9 mouse cellular contexts compared by ENCODE assay signal in the genomic region with DNA sequence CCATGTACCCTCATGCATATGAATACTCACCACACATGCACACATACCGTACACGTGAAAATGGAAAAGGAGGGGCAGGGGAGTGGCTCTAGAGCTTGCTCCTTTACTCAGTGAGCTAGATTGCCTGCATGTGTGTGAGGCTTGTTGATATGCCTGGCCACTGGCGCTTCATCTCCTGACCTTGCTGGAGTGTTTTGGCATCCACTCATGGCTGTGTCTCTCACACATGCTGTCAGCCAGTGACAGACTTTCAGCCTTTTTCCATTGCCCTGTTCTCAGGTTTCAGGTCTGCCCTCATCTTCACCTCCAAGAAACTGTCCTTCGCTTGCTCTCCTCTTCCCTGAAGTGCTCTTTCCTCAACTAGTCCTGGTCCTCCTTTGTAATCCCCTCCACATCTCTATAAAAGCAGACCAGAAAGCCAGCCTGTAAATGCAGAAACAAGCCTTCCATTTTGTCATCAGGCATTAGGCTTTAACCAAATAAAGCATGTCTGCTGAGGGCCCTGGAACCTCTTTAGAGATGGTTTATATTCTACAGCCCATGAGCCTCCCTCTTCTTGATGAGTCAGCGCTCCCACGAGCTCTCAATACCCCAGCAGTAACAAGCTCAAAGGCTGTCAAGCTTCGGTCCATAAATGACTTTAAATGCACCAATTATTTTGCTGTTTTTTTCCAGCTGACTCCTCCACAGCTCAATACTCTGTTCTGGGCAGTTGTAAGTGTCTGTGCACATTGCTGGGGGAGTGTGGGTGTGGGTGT. TPM values are rescaled to one million over a fixed set of nuclear protein-coding genes. Genes with fewer than 3 reads are reported as not detected.
A peak's percentile ranks its signal among the peaks of the same experiment; 100 is the strongest.
DNase-seq lines count a peak whose midpoint lies in the region; ATAC-seq and TF ChIP-seq lines count a peak whose summit lies in the region.
"Had no signal": no experiment of that assay in that cellular context is flagged by ENCODE, and none has a peak within 500 bp of the region (broad histone marks: within the 10 kb centered on the region; RNA-seq: fewer than 3 reads in every experiment).

No protein-coding gene starts in this region.

- no peak overlapping the region for H3K4me3 ChIP-seq in kidney, postnatal 0 days (replicated peaks; ENCODE audit: low read depth, low read length)
- no peak overlapping the region for H3K4me3 ChIP-seq in embryonic facial prominence, embryonic 11.5 days (ENCODE audit: low read depth, low read length)
- H3K4me3 ChIP-seq: embryonic facial prominence, embryonic 15.5 days had no signal

- 0 out of 2 replicates have a peak overlapping the region, but pooled peaks have one; percentile 10 for H3K4me2 ChIP-seq in kidney, postnatal 0 days (ENCODE audit: low read length)
- no peak overlapping the region for H3K4me2 ChIP-seq in embryonic facial prominence, embryonic 11.5 days (ENCODE audit: low read depth, low read length)
- H3K4me2 ChIP-seq: embryonic facial prominence, embryonic 15.5 days had no signal

- 0 out of 2 replicates have a peak, but pooled peaks cover 2% of the 10 kb centered on the region for H3K4me1 ChIP-seq in kidney, postnatal 0 days (replicated peaks; ENCODE audit: insufficient read depth, low read length)
- H3K4me1 ChIP-seq in embryonic facial prominence, embryonic 11.5 days (ENCODE audit: control insufficient read depth, insufficient read depth, low read length), result peaks cover 2% of the 10 kb centered on the region; the same call in 1 of the 2 replicates

- DNase-seq in kidney, postnatal 0 days (ENCODE audit: low spot score), result peak; percentile 50
- no peak for DNase-seq in kidney, postnatal 25 days
- DNase-seq in embryonic facial prominence, embryonic 11.5 days (ENCODE audit: low spot score), result peak; percentile 14
- peak; percentile 49 for DNase-seq in heart, postnatal 4 days
- peak; percentile 34 for DNase-seq in skeletal muscle tissue, adult 2 months (ENCODE audit: low read depth, low spot score)
- DNase-seq in spleen, postnatal 36 days (ENCODE audit: low spot score in 2 of 2), result no peak

- H3K27ac ChIP-seq in kidney, postnatal 0 days, result no peak overlapping the region
- no peak overlapping the region for H3K27ac ChIP-seq in embryonic facial prominence, embryonic 11.5 days (replicated peaks; ENCODE audit: low read depth, low read length)
- H3K27ac ChIP-seq: embryonic facial prominence, embryonic 15.5 days had no signal

- TF ChIP-seq CTCF in kidney, postnatal 0 days (IDR thresholded peaks at IDR 0.05; ENCODE audit: low read depth), result no peak

- H3K36me3 ChIP-seq in kidney, postnatal 0 days (ENCODE audit: insufficient read depth, low read length), result no peaks in the 10 kb centered on the region
- no peaks in the 10 kb centered on the region for H3K36me3 ChIP-seq in embryonic facial prominence, embryonic 11.5 days (replicated peaks; ENCODE audit: control insufficient read depth, insufficient read depth, low read depth, low read length)
- H3K36me3 ChIP-seq: embryonic facial prominence, embryonic 15.5 days had no signal

- no peaks in the 10 kb centered on the region for H3K9me3 ChIP-seq in kidney, postnatal 0 days (replicated peaks; ENCODE audit: low read length)
- no peaks in the 10 kb centered on the region for H3K9me3 ChIP-seq in embryonic facial prominence, embryonic 11.5 days (replicated peaks; ENCODE audit: control insufficient read depth, low read length)
- H3K9me3 ChIP-seq: embryonic facial prominence, embryonic 15.5 days had no signal

- no peak overlapping the region for H3K9ac ChIP-seq in kidney, postnatal 0 days (ENCODE audit: low read depth, low read length)
- no peak overlapping the region for H3K9ac ChIP-seq in embryonic facial prominence, embryonic 11.5 days (replicated peaks; ENCODE audit: low read length)
- H3K9ac ChIP-seq: embryonic facial prominence, embryonic 15.5 days had no signal

- WGBS in kidney, postnatal 0 days, result 37% methylated on average over 7 of the region's 7 CpGs
- WGBS in embryonic facial prominence, embryonic 11.5 days, result 55% methylated on average over 7 of the region's 7 CpGs

- ATAC-seq in kidney, postnatal 0 days (replicated peaks; ENCODE audit: low FRiP score, low read depth), result no peak
- no peak for ATAC-seq in embryonic facial prominence, embryonic 11.5 days (replicated peaks; ENCODE audit: insufficient number of reproducible peaks, low FRiP score, low TSS enrichment, low read depth)
- no peak for ATAC-seq in erythroid progenitor cell, adult 5-6 weeks (replicated peaks; ENCODE audit: low FRiP score, poor library complexity, severe bottlenecking)
- no peak; the same call in 1 of the 2 replicates for ATAC-seq in frontal cortex, adult (ENCODE audit: low TSS enrichment)

- H3K27me3 ChIP-seq in kidney, postnatal 0 days (ENCODE audit: insufficient read depth, low read length), result no peaks in the 10 kb centered on the region
- no peaks in the 10 kb centered on the region for H3K27me3 ChIP-seq in embryonic facial prominence, embryonic 11.5 days (ENCODE audit: control insufficient read depth, insufficient read depth, low read length)
- H3K27me3 ChIP-seq: embryonic facial prominence, embryonic 15.5 days had no signal

RNA-seq across cellular contexts. Expression of gene Neo1, which starts 35.2 kb away (rescaled TPM):
- polyA plus RNA-seq in kidney, postnatal 0 days (2015; fragmentation: Nextera tagmentation; extraction: Ambion mirVana), result 22.4 and 25.3 TPM in 2 replicates
- polyA plus RNA-seq in embryonic facial prominence, embryonic 11.5 days (2014; fragmentation: Nextera tagmentation; extraction: Ambion mirVana), result 43.6 and 46.3 TPM in 2 replicates
- 10 to 100 TPM; 72.3 to 72.8 TPM for total RNA-seq in heart, postnatal 4 days (2021)
- total RNA-seq in erythroid progenitor cell, adult 5-6 weeks (2015; ENCODE audit: low replicate concordance), result not detected in 2 replicates
- total RNA-seq in erythroid progenitor cell, adult 5-6 weeks (2017; ENCODE audit: low replicate concordance), result not detected in 2 replicates

Comparison
In these comparisons a context has a peak if more than half of its experiments do, and no peak if none do; other contexts are left out.
1. DNase-seq: peak in kidney, postnatal 0 days (single experiment), embryonic facial prominence, embryonic 11.5 days (single experiment), heart, postnatal 4 days (single experiment) and skeletal muscle tissue, adult 2 months (single experiment); none in kidney, postnatal 25 days (0 of 2) and spleen, postnatal 36 days (0 of 2).
2. RNA of gene Neo1, which starts 35.2 kb away (total RNA-seq): 72.3 to 72.8 TPM in heart, postnatal 4 days; not detected in erythroid progenitor cell, adult 5-6 weeks; every median in the first group is over 10 times any median in the second.